Mouse (Mus musculus) brown adipose tissue, adult 24 weeks (tissue): Measurements from ENCODE around the gene Tmem117. TPM values are rescaled to one million over a fixed set of nuclear protein-coding genes. Genes with fewer than 3 reads are reported as not detected.

Experiments used
- H3K27ac ChIP-seq: fragments of 200-500 bp; replicated peaks from 2 replicates; pipeline ENCODE4 v1.5.1; 2012; ENCODE audit warnings: low read depth, mild to moderate bottlenecking, low read length
- H3K4me1 ChIP-seq: fragments of 200-500 bp; 2 replicates; pipeline ENCODE4 v1.6.1; 2012; ENCODE audit warnings: low read length, mixed read lengths; ENCODE audit not compliant: control insufficient read depth, insufficient read depth, insufficient read length
- H3K4me3 ChIP-seq: fragments of 200-500 bp; 2 replicates; pipeline ENCODE4 v1.5.1; 2012; ENCODE audit warnings: low read depth, mild to moderate bottlenecking, low read length, moderate library complexity; ENCODE audit not compliant: insufficient read depth
- polyA plus RNA-seq: library from polyadenylated mRNA; stranded (reverse); fragments of >200 nt; gene quantifications from 2 replicates; pipeline ENCODE4 v1.2.4, GENCODE M21; 2012; ENCODE audit not compliant: missing spikeins, insufficient read depth, insufficient read length

The Tmem117 gene
- polyA plus RNA-seq, 1 experiment, result not detected

- Histone ChIP-seq H3K4me1 (no peaks in the 10 kb centered on the region), H3K27ac (no peak overlapping the region), H3K4me3 (no peak overlapping the region)
These were observed 29.5 kb downstream of the Tmem117 start for GRCm38 (mm10) chr15:94658392-94659111.

DNA sequence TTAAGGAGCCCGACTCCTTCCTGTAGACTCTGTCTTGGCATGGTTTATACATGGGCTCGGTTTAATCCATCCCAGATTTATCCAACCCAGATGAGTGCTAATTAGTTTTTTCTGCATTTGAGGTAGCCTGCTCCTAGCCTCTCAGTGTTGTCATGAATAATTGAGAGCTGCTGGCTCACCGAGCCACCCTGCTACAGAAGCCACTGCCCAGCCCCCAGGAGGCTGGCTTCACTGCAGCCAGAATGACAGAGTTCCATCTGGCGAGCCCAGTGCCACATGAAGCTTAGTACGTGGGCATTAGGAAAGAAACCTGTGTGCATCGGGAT lies 30.0 kb downstream of the Tmem117 start:
- H3K4me3 ChIP-seq, result no peak overlapping the region
- H3K4me1 ChIP-seq, result no peaks in the 10 kb centered on the region
- H3K27ac ChIP-seq, result no peak overlapping the region

DNA sequence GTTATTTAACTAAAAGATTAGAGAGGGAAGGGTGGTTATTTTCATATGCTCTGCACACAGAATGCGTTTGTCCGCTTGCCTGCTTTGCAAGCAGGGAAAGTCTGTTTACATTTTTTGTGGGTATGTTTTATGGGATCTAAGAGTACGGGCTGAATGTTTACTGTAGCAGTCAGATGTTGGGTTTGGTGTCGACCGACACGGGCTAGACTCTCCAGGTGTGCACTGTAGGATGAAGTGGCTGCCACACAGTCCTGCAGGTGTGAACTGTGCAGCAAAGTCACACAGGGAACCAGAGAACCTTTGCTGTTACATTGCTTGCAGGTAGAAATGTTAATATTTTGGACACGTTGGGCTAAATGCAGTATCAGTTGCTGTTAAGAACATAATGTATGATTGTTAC lies 31.9 kb downstream of the Tmem117 start:
- no peak overlapping the region for H3K4me3 ChIP-seq
- no peaks in the 10 kb centered on the region for H3K4me1 ChIP-seq
- no peak overlapping the region for H3K27ac ChIP-seq

DNA sequence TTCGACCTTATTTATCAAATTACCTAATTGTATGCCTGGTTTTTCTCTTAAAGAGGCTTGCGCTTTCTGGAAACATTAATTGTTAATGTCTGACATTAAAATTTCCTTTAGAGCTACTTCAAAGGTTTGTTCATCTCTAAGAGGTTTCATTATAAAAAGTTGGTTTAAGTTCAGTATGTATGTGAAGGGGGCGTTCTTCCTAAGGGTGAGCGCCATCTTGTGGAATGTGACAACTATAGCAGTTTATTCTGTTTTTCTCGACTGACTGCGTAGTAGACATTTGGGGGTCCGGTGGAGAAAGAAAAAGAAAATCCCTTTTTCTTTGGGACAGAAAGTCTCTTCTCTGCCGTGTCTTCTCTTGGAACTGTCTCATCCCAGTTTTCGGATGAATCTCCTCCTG lies 32.4 kb downstream of the Tmem117 start:
- H3K4me1 ChIP-seq, result no peaks in the 10 kb centered on the region
- no peak overlapping the region for H3K27ac ChIP-seq
- no peak overlapping the region for H3K4me3 ChIP-seq

DNA sequence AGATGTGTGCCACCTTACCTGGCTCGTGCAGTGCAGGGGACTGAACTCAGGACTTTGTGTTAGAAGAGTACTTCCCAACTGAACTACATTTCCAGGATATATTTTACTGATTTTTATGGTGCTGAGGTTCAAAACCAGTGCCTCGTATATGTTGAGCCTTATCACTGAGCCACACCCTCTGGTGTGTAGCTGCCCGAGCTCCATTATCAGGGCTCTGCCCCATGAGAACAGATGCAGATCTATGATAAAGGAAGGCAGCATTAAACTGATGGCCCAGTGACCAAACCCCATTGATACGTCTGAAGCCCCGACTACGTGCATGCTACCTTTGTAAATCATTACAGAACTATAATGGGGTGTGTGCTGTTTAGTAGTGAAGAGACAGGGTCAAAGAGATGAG lies 35.6 kb downstream of the Tmem117 start:
- Histone ChIP-seq H3K4me3 (no peak overlapping the region), H3K27ac (no peak overlapping the region), H3K4me1 (no peaks in the 10 kb centered on the region)

DNA sequence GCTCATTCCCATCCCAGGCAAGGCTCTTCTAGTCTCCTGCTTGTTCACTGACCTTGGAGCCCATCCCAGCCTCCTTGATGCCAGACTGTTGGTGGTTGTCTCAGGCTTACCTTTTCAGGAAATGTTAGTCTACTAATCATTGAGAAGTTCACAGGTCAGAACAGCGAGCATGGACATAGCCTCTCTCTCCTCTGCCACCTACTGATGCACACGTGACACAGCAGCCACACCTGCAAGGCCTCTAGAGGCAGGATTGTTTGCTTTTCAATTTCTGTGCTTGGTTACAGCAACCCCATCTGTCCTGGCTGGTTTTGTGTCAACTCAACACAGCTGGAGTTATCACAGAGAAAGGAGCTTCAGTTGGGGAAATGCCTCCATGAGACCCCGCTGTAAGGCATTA lies 52.1 kb downstream of the Tmem117 start:
- Histone ChIP-seq H3K27ac (no peak overlapping the region), H3K4me1 (no peaks in the 10 kb centered on the region), H3K4me3 (no peak overlapping the region)

DNA sequence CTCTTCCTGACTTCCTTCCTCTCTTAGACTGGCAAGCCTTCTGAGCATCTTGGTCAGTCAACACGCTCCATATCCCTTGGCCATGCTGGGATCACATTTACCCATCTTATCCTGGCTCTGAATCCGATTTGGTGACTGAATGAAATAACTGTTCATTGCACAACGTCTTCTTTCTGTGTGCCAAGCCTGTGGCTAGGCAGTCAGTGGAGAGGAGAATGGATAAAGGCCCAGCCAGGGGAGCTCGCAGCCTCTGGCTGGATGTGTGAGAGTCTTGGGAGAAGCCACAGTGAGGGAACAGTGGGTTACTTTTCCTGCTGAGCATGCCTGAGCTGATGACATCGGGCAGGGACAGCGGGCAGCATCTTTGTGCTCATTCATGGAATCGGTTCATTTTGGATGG lies 55.2 kb downstream of the Tmem117 start:
- Histone ChIP-seq H3K27ac (no peak overlapping the region), H3K4me1 (no peaks in the 10 kb centered on the region), H3K4me3 (no peak overlapping the region)

DNA sequence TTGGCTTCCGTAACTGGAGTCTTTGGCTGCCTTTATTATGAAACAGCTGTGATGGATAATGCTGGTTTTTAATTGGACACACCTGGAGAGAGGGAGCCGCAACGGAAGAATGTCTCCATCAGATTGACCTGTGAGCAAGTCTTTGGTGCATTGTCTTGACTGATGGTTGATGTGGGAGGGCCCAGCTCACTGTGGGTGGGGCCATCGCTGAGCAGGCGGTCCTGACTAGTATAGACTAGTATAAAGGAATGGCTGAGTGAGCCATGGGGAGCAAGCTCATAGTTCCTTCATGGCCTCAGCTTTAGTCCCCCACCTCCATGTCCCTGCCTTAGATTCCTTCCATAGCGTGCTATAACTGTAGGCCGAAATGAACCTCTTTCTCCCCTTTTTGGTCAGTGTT lies 58.1 kb downstream of the Tmem117 start:
- Histone ChIP-seq H3K27ac (no peak overlapping the region), H3K4me1 (no peaks in the 10 kb centered on the region), H3K4me3 (no peak overlapping the region)

DNA sequence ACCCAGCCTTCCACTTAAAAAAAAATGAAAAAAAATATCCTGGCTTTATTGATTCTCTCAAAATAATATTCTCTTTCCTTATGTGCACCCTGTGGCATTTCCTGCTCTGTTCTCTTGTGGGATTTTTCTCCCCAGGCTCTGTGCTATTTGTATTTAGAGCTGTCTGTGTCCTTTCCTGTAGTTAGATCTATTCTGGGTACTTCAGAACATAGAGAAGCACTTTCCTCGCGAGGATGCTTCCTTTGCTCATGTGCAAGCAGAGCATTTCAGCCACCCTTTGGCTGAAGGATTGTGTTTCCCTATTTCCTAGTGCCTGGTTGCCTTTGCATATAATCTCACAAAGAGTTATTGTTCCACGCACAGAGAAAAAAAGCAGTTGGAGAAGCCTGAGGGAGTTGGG lies 58.6 kb downstream of the Tmem117 start:
- no peak overlapping the region for H3K27ac ChIP-seq
- H3K4me1 ChIP-seq, result no peaks in the 10 kb centered on the region
- H3K4me3 ChIP-seq, result no peak overlapping the region

DNA sequence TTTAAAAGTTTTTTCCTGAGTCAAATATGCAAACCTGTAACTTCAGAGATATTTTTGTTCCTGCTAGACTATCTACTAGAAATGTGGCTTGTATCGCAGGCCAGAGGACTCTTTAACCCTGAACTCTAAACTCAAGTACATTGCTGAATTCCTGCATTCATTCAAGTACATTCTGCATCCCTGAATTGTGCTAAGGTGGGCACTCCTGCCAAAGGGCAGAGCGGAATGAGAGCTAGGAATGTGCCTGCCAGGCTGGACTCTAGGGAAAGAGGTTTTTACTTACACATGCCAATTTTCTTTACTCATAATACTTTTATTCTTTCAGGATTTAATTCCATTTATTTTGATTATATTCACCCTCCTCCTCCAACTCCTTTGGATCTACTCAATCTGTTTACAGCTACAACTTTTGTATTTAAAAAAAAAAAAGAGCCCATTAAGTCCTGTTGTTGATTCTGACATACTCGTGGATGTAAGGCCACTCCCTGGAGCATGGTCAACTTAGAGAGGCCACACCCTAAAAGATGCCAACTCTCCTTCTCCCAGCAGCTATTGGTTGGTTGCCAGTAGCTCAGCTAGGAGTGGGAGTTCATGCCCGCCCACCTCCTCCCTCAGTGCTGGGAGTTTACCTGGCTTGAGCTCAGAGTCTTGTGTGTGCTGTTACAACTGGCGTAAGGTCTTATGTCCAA lies 60.3 kb downstream of the Tmem117 start:
- no peak overlapping the region for H3K4me3 ChIP-seq
- H3K4me1 ChIP-seq, result no peaks in the 10 kb centered on the region
- H3K27ac ChIP-seq, result no peak overlapping the region

GRCm38 (mm10) chr15:94689884-94690231 lies 60.8 kb downstream of the Tmem117 start:
- Histone ChIP-seq H3K27ac (no peak overlapping the region), H3K4me3 (no peak overlapping the region), H3K4me1 (no peaks in the 10 kb centered on the region)

DNA sequence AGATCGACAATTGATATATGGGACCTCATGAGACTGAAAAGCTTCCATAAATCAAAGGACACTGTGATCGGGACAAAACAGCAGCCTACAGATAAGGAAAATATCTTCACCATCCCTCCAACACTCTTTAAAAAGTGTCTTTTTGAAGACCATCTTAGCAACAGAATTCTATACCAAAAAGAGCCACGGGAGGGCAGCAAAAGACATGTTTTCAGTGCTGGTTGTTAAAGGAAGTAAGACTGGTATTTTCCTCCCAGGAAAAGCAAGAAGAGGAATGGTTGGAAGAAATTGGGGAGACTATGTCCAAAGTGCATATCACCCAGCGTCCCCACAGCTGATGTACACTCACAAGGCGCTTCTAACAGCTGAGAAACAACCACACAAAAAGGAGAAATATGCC lies 93.7 kb downstream of the Tmem117 start:
- H3K4me3 ChIP-seq, result no peak overlapping the region
- no peak overlapping the region for H3K27ac ChIP-seq
- H3K4me1 ChIP-seq, result no peaks in the 10 kb centered on the region

- no peak overlapping the region for H3K4me3 ChIP-seq
- no peak overlapping the region for H3K27ac ChIP-seq
- no peaks in the 10 kb centered on the region for H3K4me1 ChIP-seq
These were observed 103.1 kb downstream of the Tmem117 start for GRCm38 (mm10) chr15:94732104-94732503.

GRCm38 (mm10) chr15:94769227-94769626 lies 140.2 kb downstream of the Tmem117 start:
- Histone ChIP-seq H3K4me3 (no peak overlapping the region), H3K4me1 (no peaks in the 10 kb centered on the region), H3K27ac (no peak overlapping the region)

DNA sequence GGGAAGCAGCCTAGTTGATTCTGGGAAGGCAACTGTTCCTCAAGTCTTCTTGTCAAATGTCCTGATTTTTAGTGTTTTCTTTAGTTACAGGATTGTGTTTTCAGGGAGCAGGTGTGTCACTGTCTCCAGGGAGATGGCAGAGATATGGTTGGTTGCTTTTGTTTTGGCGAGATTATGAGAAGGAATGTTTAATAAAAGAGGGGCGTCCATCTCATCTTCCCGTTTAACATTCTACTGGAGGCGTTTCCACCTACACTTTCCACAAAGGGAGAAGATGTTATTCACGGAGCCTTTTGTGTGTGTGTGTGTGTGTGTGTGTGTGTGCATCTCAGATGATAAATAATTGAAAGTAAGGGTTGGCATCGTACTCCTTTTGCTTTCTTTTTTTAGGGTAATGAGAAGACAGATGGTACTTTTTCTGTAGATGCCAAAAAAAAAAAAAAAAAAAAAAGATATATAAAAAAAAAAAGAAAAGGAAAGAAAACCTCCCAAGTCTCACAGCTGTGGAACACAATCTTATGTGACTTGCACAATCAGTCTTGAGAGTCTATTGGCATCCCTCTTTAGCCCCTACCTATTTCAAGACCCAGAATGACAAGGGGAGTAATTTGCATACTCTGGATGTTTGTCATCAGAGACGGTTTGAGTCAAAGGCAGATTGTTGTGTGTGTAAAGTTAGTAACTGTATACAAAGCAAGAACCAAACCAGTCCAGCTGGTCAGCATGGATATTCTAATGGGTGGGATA lies 142.0 kb downstream of the Tmem117 start:
- Histone ChIP-seq H3K4me1 (no peaks in the 10 kb centered on the region), H3K27ac (no peak overlapping the region), H3K4me3 (no peak overlapping the region)

DNA sequence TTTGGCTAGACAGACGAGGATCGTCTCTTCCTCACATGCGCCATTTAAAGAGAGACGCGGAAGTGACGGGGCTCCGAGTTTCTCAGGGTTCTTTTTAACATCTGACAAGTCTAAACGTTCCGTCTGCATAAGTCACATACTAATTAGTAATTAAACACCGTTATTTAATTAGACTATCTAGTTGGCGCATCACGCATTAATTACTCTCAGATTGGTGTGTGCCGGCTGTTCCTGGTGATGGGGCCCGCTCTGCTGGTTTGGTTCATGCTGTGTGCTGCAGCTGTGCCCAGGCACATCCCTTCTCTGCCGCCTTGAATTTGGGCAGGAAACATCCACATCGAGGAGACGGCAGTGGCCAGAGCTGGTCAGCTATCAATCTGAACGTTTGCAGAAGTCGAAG lies 142.7 kb downstream of the Tmem117 start:
- Histone ChIP-seq H3K4me3 (no peak overlapping the region), H3K4me1 (no peaks in the 10 kb centered on the region), H3K27ac (no peak overlapping the region)
